Mouse (Mus musculus): ENCODE data around the gene Lsm3.
"Not testable (repeated sequence)": the region's sequence is repeated elsewhere in the genome, so short reads cannot be mapped to it uniquely, and the experiment has no call there.

GRCm38 (mm10) chr6:91471427-91471826 lies 44.3 kb upstream of the Lsm3 start:
- not testable (repeated sequence) for TF ChIP-seq CTCF (IDR thresholded peaks at IDR 0.05; ENCODE audit: borderline replicate concordance, control insufficient read depth, extremely low read depth, insufficient read depth, low read length, poor library complexity); POLR2A (IDR thresholded peaks at IDR 0.05; ENCODE audit: control insufficient read depth, extremely low read depth, insufficient read depth, low read length, poor library complexity)
